Mouse (Mus musculus) right cerebral cortex, adult 2 months (tissue): ENCODE data around the gene Hist2h3b.
"Not testable (repeated sequence)": the region's sequence is repeated elsewhere in the genome, so short reads cannot be mapped to it uniquely, and the experiment has no call there.

Experiments used
- DNase-seq, 2 experiments: peaks; one replicate each; pipeline ENCODE4 v3.0.0; 2021 to 2022; ENCODE audit warnings: low spot score in 2 of 2

Gene Hist2h3b

DNA sequence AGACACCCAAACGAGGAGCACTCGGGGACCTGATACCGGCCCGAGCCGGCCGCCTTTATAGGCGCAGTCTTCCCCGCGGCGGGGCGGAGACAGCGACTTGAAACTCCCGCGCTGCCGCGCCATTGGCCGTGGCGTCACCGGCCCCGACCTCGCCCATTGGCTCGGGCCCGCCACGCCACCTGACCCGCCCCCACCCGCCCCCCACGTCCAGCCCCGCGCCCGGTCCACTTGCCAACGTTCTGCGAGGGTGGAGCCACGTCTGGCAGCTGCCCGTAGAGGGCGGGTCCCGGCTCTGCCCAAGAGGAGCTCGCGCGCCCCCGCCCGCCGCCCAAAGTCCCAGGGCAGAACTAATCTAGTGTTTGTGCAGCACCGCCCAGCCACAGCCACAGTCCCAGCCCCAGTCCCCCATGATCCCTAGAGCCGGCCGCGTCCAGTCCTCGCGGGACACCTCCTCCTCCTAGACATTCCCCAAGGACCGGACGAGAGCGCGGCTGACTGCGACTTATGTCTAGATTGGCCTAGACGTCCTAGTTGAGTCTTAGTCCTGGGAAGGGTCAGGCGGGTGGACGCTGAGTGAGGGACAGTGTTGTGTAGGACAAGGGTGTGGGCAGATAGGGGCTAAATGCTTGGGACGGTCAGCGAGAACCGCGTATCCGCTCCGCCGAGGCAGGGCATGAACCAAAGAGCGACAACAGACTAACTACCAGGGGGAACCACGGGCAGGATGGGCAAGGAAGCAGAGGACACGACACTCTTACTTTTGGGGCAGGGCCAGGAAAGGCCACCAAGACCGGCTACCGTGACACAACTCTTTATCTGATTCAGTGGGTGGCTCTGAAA is 29.3 kb upstream of the Hist2h3b start, which contains the start of gene Hist2h3c2:
Gene Hist2h3c2 (minus strand): TSS at position 174 of the 840 bp plus-strand sequence.
- DNase-seq: peak; percentile 16 to 27

DNA sequence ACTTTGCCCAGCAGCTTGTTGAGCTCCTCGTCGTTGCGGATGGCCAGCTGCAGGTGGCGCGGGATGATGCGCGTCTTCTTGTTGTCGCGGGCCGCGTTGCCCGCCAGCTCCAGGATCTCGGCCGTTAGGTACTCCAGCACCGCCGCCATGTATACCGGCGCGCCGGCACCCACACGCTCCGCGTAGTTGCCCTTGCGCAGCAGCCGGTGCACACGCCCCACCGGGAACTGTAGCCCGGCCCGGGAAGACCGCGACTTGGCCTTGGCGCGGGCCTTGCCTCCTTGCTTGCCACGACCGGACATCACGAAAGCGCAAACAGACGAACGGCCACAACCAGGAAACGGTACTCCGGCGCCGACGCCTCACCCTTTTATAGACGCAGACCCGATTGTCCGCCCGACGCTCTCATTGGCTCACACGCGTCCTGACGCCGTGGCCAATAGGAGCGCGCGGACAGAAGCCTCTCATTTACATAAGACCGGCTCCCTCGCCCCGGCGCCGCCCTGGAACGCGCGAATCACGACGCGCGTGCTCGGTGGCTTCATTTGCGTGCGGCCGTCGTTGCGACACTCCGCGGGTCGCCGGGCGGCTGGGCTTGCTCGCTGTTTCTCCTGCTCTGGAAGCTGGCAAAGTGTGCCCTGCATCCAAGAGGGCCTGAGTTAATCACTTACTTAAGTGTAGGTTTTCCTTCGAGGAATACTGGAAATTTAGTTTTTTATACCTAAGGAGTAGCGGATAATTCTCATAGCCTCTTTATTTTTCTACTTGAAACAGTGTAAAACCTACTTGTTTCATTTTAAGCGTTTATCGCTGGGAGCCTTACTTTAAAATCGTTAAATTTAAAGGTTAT is 28.3 kb upstream of the Hist2h3b start, which contains the start of gene Hist2h2aa2:
Gene Hist2h2aa2 (minus strand): TSS at position 328 of the 850 bp plus-strand sequence.
- peak; percentile 96 to 98 for DNase-seq

DNA sequence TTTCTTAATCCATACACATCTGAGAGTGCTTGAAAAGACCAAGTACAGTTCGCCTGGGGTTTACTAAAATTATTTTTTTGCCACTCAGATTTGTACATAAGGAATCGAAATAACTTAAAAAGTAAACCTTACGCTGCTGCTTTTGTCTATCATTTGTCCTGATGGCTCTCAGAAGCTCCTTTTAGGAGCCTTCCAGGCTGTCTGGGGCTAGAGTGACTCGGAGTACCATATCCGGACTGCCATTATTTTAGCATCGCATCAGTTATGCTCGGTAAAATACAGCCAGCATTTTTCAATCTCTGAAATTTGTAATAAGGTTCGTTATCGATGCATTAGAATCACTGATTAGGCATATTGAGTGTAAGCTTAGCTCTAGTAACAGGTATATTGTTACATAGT is 27.7 kb upstream of the Hist2h3b start:
- DNase-seq: no peak

- DNase-seq: no peak
These were observed 24.4 kb upstream of the Hist2h3b start for GRCm38 (mm10) chr3:96243921-96244572.

GRCm38 (mm10) chr3:96245003-96245886 is 23.2 kb upstream of the Hist2h3b start, which contains the start of gene Hist2h2aa1:
TSS of gene Hist2h2aa1 (plus strand) at chr3:96245497.
- DNase-seq: peak; percentile 79 to 89

- DNase-seq: not testable (repeated sequence)
These were observed 22.4 kb upstream of the Hist2h3b start for GRCm38 (mm10) chr3:96246018-96246417.

- DNase-seq: not testable (repeated sequence)
These were observed 22.0 kb upstream of the Hist2h3b start, which contains the start of gene Hist2h3c1 for GRCm38 (mm10) chr3:96246427-96246856. TSS of gene Hist2h3c1 (plus strand) at chr3:96246685.

DNA sequence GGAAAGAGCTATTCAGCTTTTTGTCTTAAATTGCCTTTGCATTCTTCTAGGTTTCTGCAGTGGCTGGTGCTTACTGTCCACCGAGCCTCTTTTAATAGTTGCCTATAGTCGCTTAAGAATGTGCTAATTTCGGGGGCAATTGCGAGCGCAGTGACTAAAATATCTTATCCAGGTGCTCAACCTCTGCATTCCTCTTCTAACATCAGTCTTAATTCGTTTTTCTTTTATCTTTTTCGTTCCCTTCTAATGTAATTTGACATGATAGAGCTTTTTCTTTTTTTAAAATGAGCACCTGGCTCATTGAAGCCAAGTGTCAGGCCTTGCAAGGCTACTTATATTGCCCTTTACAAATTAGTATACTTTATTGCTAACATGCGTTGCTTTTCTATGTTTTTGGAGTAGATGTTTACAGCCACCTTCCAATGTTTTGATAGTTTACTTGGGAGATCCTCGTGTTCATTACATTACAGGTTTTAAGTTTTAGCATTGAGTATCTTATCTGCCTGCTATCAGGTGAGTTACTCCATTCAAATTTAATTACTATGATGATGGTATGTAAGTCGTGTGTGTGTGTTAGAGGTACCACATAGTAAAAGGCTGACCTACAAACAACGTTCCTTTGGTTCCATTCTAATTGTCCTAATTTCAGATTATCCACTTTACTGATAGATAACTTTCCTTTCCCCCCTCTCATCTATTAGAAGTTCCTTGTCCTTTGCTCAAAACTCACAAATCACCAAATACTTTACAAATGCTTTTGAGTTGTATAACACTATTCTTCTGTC is 20.9 kb upstream of the Hist2h3b start:
- DNase-seq: no peak

GRCm38 (mm10) chr3:96248141-96249033 is 20.1 kb upstream of the Hist2h3b start:
- DNase-seq: no peak

GRCm38 (mm10) chr3:96249034-96249345 is 19.5 kb upstream of the Hist2h3b start:
- DNase-seq: no peak

DNA sequence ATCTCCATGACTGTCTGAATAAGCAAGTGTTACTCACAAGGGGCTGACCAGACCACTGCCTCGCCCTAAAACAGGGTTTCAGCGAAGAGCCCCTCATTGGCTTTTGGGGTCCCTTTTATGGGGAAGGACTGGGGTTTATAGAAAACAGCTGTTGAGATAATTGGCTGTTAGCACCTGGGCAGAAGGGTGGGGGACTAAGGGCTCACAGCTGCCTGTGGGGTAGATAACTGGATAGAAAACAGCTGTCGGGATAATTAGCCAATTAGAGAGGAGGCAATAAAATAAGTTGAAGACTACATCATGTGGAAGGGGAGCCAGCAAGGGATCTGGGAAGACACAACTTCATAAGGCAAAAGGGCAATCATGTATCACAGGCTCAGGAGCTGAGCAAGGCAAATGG is 17.6 kb upstream of the Hist2h3b start:
- no peak for DNase-seq

- DNase-seq: no peak
These were observed 16.7 kb upstream of the Hist2h3b start for GRCm38 (mm10) chr3:96251787-96252186.

DNA sequence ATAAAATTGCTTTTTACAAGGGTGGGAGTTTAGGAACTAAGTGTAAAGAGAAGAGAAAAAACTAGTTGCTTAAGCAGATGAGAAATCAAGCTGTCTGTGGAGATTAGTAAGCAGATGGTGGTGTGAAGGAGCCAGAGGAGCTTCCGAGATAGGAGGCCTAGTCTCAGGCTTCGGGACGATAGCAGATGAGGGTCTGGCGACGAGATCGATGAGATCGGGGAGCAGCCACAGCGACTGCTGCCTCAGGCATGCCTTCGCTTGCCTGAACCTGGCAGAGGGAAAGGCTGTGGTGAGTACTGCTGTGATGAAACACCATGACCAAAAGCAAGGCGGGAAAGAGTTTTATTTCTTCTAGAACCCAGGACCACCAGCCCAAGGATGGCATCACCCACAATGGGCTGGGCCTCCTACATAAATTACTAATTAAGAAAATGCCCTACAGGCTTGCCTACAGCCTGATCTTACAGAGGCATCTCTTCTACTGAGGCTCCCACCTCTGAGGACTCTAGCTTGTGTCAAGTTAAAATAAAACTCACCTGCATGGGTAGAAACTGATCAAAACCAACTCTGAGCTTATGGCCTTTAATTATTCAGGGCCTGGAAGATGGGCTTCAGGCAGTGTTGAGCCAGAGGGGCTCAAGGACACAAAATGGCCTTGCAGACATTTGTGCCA is 13.6 kb upstream of the Hist2h3b start:
- DNase-seq: no peak

DNA sequence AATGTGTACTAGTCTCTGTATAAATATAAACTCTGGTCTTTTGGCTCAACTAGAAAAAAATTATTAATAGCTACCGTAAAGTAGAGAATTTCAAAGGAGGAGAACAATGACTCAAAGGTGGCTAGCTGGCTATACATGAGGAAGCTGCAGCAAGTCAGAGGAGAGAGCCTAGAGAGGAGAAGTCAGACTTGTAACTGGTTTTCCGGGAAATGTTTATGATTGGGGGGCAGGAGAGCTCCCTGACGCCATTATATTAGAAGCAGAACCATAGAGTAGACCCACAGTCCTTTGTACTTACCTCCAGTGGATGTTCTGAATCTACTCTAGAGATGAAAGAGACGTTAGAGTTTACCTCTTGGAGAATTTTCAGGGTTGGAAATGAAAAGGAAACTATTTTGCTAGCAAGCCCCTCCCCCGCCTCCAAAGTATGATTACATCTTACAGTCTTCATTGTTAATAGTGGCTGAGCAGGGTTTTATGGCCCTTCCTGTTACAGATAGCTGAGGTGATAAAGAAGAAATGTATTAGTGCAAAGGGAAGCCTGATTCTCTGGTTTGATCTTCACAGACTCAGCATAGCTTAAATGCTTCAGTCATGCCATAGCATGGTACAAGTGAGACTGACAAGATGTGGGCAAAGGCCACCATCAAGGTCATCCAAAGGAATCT is 12.4 kb upstream of the Hist2h3b start:
- no peak for DNase-seq

DNA sequence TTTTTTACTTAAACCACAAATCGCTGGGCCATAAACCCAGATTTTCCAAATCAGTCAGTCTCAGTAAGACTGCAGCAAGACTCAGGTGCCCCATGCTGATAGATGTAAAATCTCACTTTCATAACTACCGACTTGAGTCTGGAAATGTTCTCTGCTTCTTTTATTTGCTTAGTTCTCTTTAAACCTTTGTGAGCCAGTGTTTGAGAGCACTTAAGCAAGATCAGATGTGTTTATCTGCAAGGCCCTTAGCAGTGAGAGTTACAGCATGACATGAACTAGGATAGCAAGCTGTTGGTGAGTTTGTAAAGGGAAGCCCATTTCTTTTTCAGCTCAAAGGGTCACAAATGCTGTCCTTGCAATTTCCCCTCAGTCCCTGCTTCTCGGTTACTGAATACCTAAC is 11.3 kb upstream of the Hist2h3b start:
- no peak for DNase-seq

DNA sequence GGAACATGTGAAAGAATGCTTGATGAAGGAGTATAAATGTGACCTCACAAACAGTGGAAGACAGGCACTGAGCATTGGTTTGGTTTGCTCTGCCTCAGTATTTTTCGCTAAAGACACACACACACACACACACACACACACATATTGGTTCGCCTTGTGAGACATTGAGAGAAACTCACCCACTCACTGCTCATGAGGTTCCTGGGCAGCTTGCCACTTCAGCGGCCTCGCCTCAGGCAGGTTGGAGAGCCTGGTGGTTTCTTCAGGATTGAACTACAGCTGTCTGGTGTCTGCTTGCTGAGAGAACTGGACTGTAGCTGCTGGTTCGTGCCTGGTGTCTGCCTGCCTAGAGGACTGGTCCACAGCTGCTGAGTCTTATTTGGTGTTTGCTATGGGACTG is 8.2 kb upstream of the Hist2h3b start:
- no peak for DNase-seq

DNA sequence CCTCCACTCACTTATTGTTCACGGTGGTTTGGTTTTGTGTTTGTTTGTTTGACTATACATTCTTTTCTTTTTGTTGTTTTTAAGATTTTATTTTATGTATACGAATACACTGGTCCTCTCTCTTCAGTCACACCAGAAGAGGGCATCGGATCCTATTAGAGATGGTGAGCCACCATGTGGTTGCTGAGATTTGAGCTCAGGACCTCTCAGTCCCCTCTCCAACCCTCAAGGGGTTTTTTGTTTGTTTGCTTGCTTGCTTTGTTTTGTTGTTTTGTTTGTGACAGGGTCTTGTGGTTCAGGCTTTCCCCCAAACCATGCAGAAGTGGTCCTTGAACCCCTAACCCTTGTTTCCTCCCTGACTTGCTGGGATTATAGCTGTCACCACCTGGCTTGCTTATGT is 6.8 kb upstream of the Hist2h3b start:
- DNase-seq: no peak
